Mouse (Mus musculus) cerebellum, adult 2 months (tissue): ENCODE measurements around the gene Inpp4b. TPM values are rescaled to one million over a fixed set of nuclear protein-coding genes. Genes with fewer than 3 reads are reported as not detected.
A peak's percentile ranks its signal among the peaks of the same experiment; 100 is the strongest.

Experiments
- DNase-seq, 2 experiments: peaks; one replicate each; pipeline ENCODE4 v3.0.0; 2021
- H3K27ac ChIP-seq: fragments of 200-500 bp; 2 replicates; pipeline ENCODE4 v1.5.1; 2012; ENCODE audit warnings: low read length, control low read depth, inconsistent platforms; ENCODE audit not compliant: insufficient read depth
- H3K27me3 ChIP-seq: fragments of 200-500 bp; 2 replicates; pipeline ENCODE4 v1.6.1; 2012; ENCODE audit warnings: inconsistent platforms, mild to moderate bottlenecking, low read length, moderate library complexity; ENCODE audit not compliant: control insufficient read depth, insufficient read depth
- H3K4me1 ChIP-seq: fragments of 200-500 bp; 2 replicates; pipeline ENCODE4 v1.6.1; 2011; ENCODE audit warnings: low read length; ENCODE audit not compliant: control insufficient read depth, insufficient read depth
- H3K4me3 ChIP-seq: fragments of 200-500 bp; replicated peaks from 2 replicates; pipeline ENCODE3; 2011; ENCODE audit warnings: mild to moderate bottlenecking, low read depth, low read length, control low read depth; ENCODE audit not compliant: insufficient read depth
- CTCF ChIP-seq: fragments of 200-500 bp; IDR thresholded peaks from 2 replicates; pipeline ENCODE4 v1.5.1; 2011; ENCODE audit warnings: low read depth, mild to moderate bottlenecking, control low read depth, low read length, moderate library complexity, borderline replicate concordance; ENCODE audit not compliant: insufficient read depth
- POLR2A ChIP-seq: fragments of 200-500 bp; IDR thresholded peaks from 2 replicates; pipeline ENCODE4 v1.6.1; 2011; ENCODE audit warnings: low read length, control low read depth, borderline replicate concordance; ENCODE audit not compliant: insufficient read depth
- WGBS: fragments of 180-500 bp; shearing (Covaris S2); methylation state at CpG from one replicate; pipeline ENCODE4 v1.1.7; 2018; 5-methylcytosine and 5-hydroxymethylcytosine counted together
- polyA plus RNA-seq: library from polyadenylated mRNA; depleted of rRNA; stranded (reverse); fragments of >200 nt; gene quantifications from 2 replicates; pipeline ENCODE4 v1.2.3, GENCODE M21; 2012

The Inpp4b gene
- polyA plus RNA-seq, 1 experiment, result 11.8 TPM

DNA sequence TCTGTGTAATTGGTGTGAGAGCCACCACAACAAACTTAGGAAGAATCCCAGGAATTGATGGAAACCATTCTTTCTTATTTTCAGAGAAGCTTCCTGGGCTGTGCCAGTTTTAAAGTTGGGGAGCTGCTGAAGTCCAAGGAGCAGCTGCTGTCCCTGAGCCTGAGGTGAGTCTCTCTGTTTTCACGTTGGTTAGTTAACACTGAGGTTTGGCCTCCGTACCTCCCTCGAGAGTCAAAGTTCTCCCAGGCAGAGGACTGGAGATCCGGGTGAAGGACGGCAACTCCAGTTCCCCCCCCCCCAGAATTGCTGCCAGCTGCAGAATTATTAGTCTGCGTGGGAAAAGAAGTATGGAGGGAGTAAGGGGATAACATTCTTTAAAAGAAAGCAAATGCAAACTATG, 514.3 kb downstream of the Inpp4b start:
- no peak overlapping the region; the same call in 1 of the 2 replicates for H3K27ac ChIP-seq
- 44% methylated on average over 6 of the region's 6 CpGs for WGBS
- H3K27me3 ChIP-seq, result no peaks in the 10 kb centered on the region
- H3K4me1 ChIP-seq, result peaks cover 14% of the 10 kb centered on the region; the same call in 1 of the 2 replicates
- peak overlapping the region; percentile 4 for H3K4me3 ChIP-seq
- no peak for DNase-seq
- no peak for TF ChIP-seq CTCF
- no peak for TF ChIP-seq POLR2A

DNA sequence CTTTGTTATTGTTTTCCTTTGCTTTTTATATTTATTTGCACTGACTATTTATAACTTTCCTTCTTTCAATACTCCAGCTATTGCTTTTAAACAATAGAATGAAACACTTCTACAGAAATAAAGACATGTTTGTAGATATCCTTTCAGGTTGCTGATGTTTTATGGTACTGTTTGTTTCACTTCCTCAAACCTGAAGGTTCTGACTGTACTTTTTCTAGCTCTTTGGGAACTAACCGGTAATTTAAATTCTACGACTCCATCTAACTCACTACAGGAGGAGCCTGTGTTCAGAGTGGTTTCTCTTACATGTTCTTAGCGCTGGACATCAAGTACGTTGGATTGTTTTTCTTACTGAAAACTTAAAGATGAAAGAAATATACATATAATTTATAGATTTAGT, 516.0 kb downstream of the Inpp4b start:
- Histone ChIP-seq H3K4me1 (peaks cover 11% of the 10 kb centered on the region; the same call in 1 of the 2 replicates), H3K4me3 (no peak overlapping the region), H3K27me3 (no peaks in the 10 kb centered on the region), H3K27ac (no peak overlapping the region)
- DNase-seq, result no peak
- 94% methylated on average over 4 of the region's 4 CpGs for WGBS
- TF ChIP-seq CTCF, result no peak
- no peak for TF ChIP-seq POLR2A

DNA sequence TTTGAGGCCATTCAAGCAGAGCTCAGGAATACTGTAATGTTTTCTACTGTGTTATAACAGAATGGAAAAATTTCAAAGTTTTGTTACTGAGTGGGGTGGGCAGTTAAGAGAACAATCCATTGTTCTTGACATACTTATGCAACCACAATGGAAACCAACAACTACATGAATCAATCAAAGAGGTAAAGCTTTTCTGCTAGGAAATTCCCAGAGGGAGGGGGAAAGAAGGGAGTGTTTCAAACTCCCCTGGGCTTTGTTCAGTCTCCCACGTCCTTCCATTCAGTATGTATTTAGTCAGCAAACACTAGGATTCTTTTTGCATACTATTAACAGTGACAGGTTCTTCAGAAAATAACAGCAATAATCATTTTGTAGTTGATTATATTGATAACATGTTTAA, 517.4 kb downstream of the Inpp4b start:
- DNase-seq, result no peak
- Histone ChIP-seq H3K27ac (no peak overlapping the region), H3K27me3 (no peaks in the 10 kb centered on the region), H3K4me3 (no peak overlapping the region), H3K4me1 (peaks cover 7% of the 10 kb centered on the region; the same call in 1 of the 2 replicates)
- 85% methylated on average over 1 of the region's 1 CpGs for WGBS
- no peak for TF ChIP-seq POLR2A
- no peak for TF ChIP-seq CTCF

DNA sequence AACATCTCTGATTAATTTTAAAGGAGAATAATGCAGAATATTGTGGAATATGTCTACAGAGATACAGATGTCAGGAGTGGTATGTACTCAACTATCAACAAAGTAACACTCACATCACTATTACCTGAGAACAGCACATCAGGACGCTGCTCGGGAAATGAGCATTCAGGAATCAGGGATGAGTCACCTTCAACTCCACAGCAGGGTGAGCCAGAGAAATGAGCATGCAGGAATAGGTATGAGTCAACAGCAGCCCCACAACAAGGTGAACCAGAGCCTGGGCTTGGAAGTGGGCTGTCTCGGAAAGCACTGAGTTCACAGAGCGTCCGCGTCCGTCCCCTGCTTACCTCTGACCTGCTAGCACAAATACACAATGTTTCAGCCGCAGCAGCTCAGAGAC, 519.0 kb downstream of the Inpp4b start:
- Histone ChIP-seq H3K4me1 (peaks cover 2% of the 10 kb centered on the region; the same call in 1 of the 2 replicates), H3K4me3 (no peak overlapping the region), H3K27ac (no peak overlapping the region), H3K27me3 (no peaks in the 10 kb centered on the region)
- WGBS, result 86% methylated on average over 8 of the region's 8 CpGs
- TF ChIP-seq POLR2A (no peak), CTCF (no peak)
- peak in 1 of 2 experiments; percentile 45 for DNase-seq

DNA sequence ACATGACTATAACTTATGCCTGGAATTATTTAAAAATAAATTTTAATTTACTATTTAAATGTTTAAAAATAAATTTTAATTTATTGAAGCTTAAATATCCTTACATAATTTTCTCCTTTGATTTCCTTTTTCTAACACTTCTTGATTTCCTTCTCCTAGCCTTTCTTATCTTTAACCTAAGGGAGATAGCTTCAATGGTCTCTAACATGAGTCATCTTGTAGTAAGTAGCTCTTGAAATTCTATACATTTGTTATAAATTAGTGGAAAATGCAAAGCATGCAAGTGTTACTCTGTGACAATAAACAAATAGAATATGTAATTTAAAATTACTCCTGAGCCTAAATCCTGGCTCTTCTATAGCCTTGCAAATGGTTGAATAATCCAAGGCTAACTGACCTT, 520.4 kb downstream of the Inpp4b start:
- Histone ChIP-seq H3K4me1 (no peaks in the 10 kb centered on the region; the same call in 1 of the 2 replicates), H3K27me3 (no peaks in the 10 kb centered on the region), H3K4me3 (no peak overlapping the region), H3K27ac (no peak overlapping the region)
- DNase-seq, result no peak
- TF ChIP-seq CTCF (no peak), POLR2A (no peak)

DNA sequence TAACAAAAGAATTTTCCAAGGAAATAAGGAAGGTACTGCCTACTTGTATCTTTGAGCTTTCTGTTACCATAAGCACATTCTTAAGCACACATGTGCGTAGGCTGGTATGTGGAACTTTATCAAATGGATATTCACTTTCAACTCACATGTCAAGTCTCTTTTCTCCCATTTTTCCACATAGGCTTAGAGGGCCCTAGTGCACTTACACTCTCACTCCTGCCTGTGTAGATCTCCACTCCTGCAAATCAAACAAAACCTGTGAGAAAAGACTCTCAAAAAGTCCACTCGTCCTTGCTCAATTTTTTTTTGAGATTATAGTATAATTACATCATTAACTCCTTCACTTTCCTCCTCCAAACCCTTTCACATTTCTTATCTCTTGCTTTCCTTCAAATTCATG, 522.0 kb downstream of the Inpp4b start:
- Histone ChIP-seq H3K4me1 (no peaks in the 10 kb centered on the region; the same call in 1 of the 2 replicates), H3K27ac (no peak overlapping the region), H3K4me3 (no peak overlapping the region), H3K27me3 (no peaks in the 10 kb centered on the region)
- no peak for DNase-seq
- TF ChIP-seq POLR2A (no peak), CTCF (no peak)
- WGBS, result 92% methylated on average over 2 of the region's 2 CpGs

DNA sequence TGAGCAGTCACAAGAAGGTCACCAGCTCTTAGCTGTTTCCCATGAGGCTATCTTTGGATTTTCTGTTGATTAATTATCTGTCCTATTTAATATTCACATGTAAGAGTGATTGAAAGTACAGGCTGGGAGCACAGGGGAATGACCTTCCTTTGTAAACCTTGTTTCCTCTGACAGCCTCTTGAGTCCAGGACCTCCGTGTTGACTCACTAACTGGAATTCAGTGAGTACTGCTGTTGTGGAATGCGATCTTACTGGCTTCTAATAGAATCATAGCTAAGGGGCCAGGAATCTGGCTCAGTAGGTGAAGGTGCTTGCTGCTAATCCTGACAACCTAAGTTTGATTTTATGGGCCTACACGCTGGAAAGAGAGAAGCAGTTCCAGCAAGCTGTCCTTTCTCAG, 523.3 kb downstream of the Inpp4b start:
- no peak for TF ChIP-seq POLR2A
- no peak for TF ChIP-seq CTCF
- 78% methylated on average over 3 of the region's 3 CpGs for WGBS
- Histone ChIP-seq H3K27me3 (no peaks in the 10 kb centered on the region), H3K4me1 (no peaks in the 10 kb centered on the region; the same call in 1 of the 2 replicates), H3K4me3 (no peak overlapping the region), H3K27ac (no peak overlapping the region)
- no peak for DNase-seq

DNA sequence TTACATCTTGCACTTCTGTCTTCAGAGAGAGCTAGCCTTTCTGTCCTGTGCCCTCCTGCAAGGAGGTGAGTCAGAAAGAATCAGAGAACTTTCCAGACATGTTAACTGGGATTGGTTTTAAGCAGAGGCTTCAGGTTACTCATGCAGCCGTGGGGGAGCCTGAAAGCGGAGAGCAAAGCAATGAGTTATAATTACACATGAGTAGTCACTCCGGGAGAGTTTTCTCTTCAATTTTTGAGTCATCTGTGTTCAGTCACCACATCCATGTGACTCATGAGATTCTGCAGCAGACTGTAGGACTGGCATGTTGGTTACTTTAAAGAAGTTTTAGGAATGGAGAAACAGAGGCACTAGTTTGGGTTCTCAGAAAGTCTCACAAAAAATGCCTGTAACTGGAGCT, 524.7 kb downstream of the Inpp4b start:
- DNase-seq, result peak in 1 of 2 experiments; percentile 42
- Histone ChIP-seq H3K27ac (no peak overlapping the region), H3K4me3 (no peak overlapping the region), H3K27me3 (no peaks in the 10 kb centered on the region), H3K4me1 (no peaks in the 10 kb centered on the region; the same call in 1 of the 2 replicates)
- no peak for TF ChIP-seq CTCF
- no peak for TF ChIP-seq POLR2A
- 50% methylated on average over 3 of the region's 3 CpGs for WGBS
